21 mouse cellular contexts compared by ENCODE assay signal in the genomic region with DNA sequence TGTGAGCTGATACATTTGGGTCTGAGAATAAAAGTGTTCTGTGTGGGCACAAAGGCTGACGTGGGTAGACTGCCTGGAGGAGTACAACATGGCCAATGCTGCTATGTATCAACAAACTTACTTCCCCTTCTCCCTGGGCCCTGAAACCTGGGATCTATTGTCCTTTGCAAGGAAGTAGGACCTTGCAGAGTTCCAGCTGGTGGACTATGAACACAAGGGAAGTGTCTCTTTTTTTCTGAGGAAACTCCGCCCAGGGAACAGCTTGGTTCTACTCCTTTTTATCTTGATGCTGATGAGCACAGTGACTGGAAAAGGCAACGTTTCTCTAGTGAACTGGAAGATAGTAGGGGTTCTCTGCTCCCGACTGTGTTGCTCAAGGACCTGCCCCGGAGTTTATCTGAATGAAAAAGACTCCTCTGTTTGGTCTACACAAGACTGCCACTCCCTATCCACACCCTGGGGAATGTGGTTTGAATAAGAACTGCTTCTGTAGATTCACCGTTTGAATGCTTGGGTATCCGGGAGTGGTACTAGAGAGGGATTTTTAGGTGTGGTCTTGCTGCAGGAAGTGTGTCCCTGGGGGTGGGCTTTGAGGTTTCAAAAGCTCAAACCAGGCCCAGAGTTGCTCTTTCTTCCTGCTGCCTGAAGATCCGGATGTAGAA. TPM values are rescaled to one million over a fixed set of nuclear protein-coding genes. Genes with fewer than 3 reads are reported as not detected.
DNase-seq lines count a peak whose midpoint lies in the region; ATAC-seq and TF ChIP-seq lines count a peak whose summit lies in the region.
"Had no signal": no experiment of that assay in that cellular context is flagged by ENCODE, and none has a peak within 500 bp of the region (broad histone marks: within the 10 kb centered on the region; RNA-seq: fewer than 3 reads in every experiment).

No protein-coding gene starts in this region.

- DNase-seq in heart, adult 8-10 months (ENCODE audit: low spot score): no peak
- no peak for DNase-seq in G1E (ENCODE audit: low spot score)
- DNase-seq in cerebellum, adult 11 months: no peak
- DNase-seq in MN1 (ENCODE audit: low spot score): no peak
- DNase-seq: adrenal gland, postnatal 10 days; cerebellum, postnatal 36 days; heart, adult 18-20 months; retina, postnatal 1 day; thymus, postnatal 4 days had no signal

- no peaks in the 10 kb centered on the region for H3K9me3 ChIP-seq in heart, embryonic 15.5 days (replicated peaks)
- no peaks in the 10 kb centered on the region; the same call in 1 of the 2 replicates for H3K9me3 ChIP-seq in G1E (replicated peaks)
- no peaks in the 10 kb centered on the region for H3K9me3 ChIP-seq in intestine, embryonic 15.5 days
- H3K9me3 ChIP-seq: forebrain, embryonic 13.5 days; kidney, embryonic 15.5 days; neural tube, embryonic 15.5 days had no signal

- H3K4me3 ChIP-seq in heart, embryonic 15.5 days: no peak overlapping the region
- H3K4me3 ChIP-seq in G1E (ENCODE audit: low read depth, low read length): no peak overlapping the region
- H3K4me3 ChIP-seq in intestine, embryonic 15.5 days (replicated peaks): no peak overlapping the region
- H3K4me3 ChIP-seq: forebrain, embryonic 13.5 days; kidney, embryonic 15.5 days; megakaryocyte, embryonic 14.5 days; neural tube, embryonic 15.5 days had no signal

- peak overlapping the region; percentile 39 for H3K4me2 ChIP-seq in heart, embryonic 15.5 days
- no peak overlapping the region for H3K4me2 ChIP-seq in intestine, embryonic 15.5 days (replicated peaks)
- H3K4me2 ChIP-seq: forebrain, embryonic 13.5 days; kidney, embryonic 15.5 days; neural tube, embryonic 15.5 days had no signal

- 57% methylated on average over 8 of the region's 8 CpGs for WGBS in heart, embryonic 15.5 days
- 62% methylated on average over 8 of the region's 8 CpGs for WGBS in intestine, embryonic 15.5 days

- H3K27ac ChIP-seq in heart, embryonic 15.5 days: no peak overlapping the region
- H3K27ac ChIP-seq in intestine, embryonic 15.5 days: no peak overlapping the region
- H3K27ac ChIP-seq: forebrain, embryonic 13.5 days; hindbrain, postnatal 0 days; kidney, embryonic 15.5 days; neural tube, embryonic 15.5 days had no signal

- H3K36me3 ChIP-seq in heart, embryonic 15.5 days: peaks cover 14% of the 10 kb centered on the region
- no peaks in the 10 kb centered on the region for H3K36me3 ChIP-seq in G1E (replicated peaks)
- no peaks in the 10 kb centered on the region for H3K36me3 ChIP-seq in intestine, embryonic 15.5 days
- H3K36me3 ChIP-seq: kidney, embryonic 15.5 days; neural tube, embryonic 15.5 days had no signal

- no peak overlapping the region; the same call in 1 of the 2 replicates for H3K9ac ChIP-seq in heart, embryonic 15.5 days
- no peak overlapping the region for H3K9ac ChIP-seq in intestine, embryonic 15.5 days
- H3K9ac ChIP-seq: forebrain, embryonic 13.5 days; kidney, embryonic 15.5 days; neural tube, embryonic 15.5 days had no signal

- H3K4me1 ChIP-seq in heart, embryonic 15.5 days (replicated peaks): peaks cover 38% of the 10 kb centered on the region
- H3K4me1 ChIP-seq in G1E (ENCODE audit: insufficient read depth, low read depth, low read length): peaks cover 8% of the 10 kb centered on the region; the same call in 1 of the 2 replicates
- peaks cover 14% of the 10 kb centered on the region for H3K4me1 ChIP-seq in intestine, embryonic 15.5 days (replicated peaks)
- H3K4me1 ChIP-seq: forebrain, embryonic 13.5 days; neural tube, embryonic 15.5 days had no signal

- H3K27me3 ChIP-seq in heart, embryonic 15.5 days: no peaks in the 10 kb centered on the region
- H3K27me3 ChIP-seq in G1E (ENCODE audit: insufficient read depth, low read length): no peaks in the 10 kb centered on the region
- H3K27me3 ChIP-seq in intestine, embryonic 15.5 days (replicated peaks): no peaks in the 10 kb centered on the region
- H3K27me3 ChIP-seq: forebrain, embryonic 13.5 days; kidney, embryonic 15.5 days; neural tube, embryonic 15.5 days; Patski had no signal

- TF ChIP-seq CTCF in G1E (IDR thresholded peaks at IDR 0.05; ENCODE audit: low read depth, low read length): no peak

- no peak for ATAC-seq in heart, embryonic 15.5 days (replicated peaks; ENCODE audit: insufficient number of reproducible peaks, insufficient read depth, low FRiP score, low read depth)
- peak; percentile 34; the same call in 1 of the 2 replicates for ATAC-seq in G1E (ENCODE audit: extremely low read depth, insufficient number of reproducible peaks, low FRiP score, poor library complexity, severe bottlenecking)
- ATAC-seq in intestine, embryonic 15.5 days: peak; percentile 18; the same call in 1 of the 2 replicates
- ATAC-seq in megakaryocyte progenitor cell, adult 5-6 weeks (replicated peaks; ENCODE audit: poor library complexity): peak; percentile 64
- ATAC-seq: forebrain, embryonic 13.5 days; hindbrain, postnatal 0 days; Patski had no signal

RNA-seq across cellular contexts. Expression of gene Dusp27, which starts 2.7 kb away (rescaled TPM):
- polyA plus RNA-seq in heart, embryonic 15.5 days (2015; fragmentation: Nextera tagmentation; extraction: Ambion mirVana): 40.2 and 44.9 TPM in 2 replicates
- 10 to 100 TPM; 36.3 to 55.0 (median 43.5) TPM for total RNA-seq in heart, adult 8-10 months (2022)
- total RNA-seq in G1E (2014; fragmentation: Nextera tagmentation) (not detected in 2 replicates), G1E (2017) (under 0.01 and 0.11 TPM in 2 replicates)
- polyA plus RNA-seq in G1E (2012): not detected in 2 replicates
- polyA plus RNA-seq in intestine, embryonic 15.5 days (2015; fragmentation: Nextera tagmentation; extraction: Ambion mirVana): 1.8 TPM in 2 replicates
- not detected in 2 replicates for total RNA-seq in megakaryocyte progenitor cell, adult 5-6 weeks (2015)
- total RNA-seq in megakaryocyte progenitor cell, adult 5-6 weeks (2017): not detected in 2 replicates
- total RNA-seq: liver, adult 2 months had no signal
- polyA plus RNA-seq: liver, adult 2 months; Patski had no signal

RNA-seq across cellular contexts. Expression of gene Gpa33, which starts 5.0 kb away (rescaled TPM):
- polyA plus RNA-seq in heart, embryonic 15.5 days (2015; fragmentation: Nextera tagmentation; extraction: Ambion mirVana): 0.06 TPM in 1 of 2 replicates, not detected in the other
- not detected for total RNA-seq in heart, adult 8-10 months (2022)
- total RNA-seq in G1E (2014; fragmentation: Nextera tagmentation) (not detected in 2 replicates), G1E (2017) (0.05 TPM in 1 of 2 replicates, not detected in the other)
- not detected in 2 replicates for polyA plus RNA-seq in G1E (2012)
- 59.8 and 60.2 TPM in 2 replicates for polyA plus RNA-seq in intestine, embryonic 15.5 days (2015; fragmentation: Nextera tagmentation; extraction: Ambion mirVana)
- total RNA-seq in megakaryocyte progenitor cell, adult 5-6 weeks (2015): not detected in 2 replicates
- not detected in 2 replicates for total RNA-seq in megakaryocyte progenitor cell, adult 5-6 weeks (2017)
- total RNA-seq: heart, adult 18-20 months; hindbrain, postnatal 0 days; left cerebral cortex, postnatal 14 days; liver, adult 2 months had no signal
- polyA plus RNA-seq: forebrain, embryonic 13.5 days; neural tube, embryonic 15.5 days; Patski; spleen, adult 2 months had no signal

Comparison
In these comparisons a context has a peak if more than half of its experiments do, and no peak if none do; other contexts are left out.
1. RNA of gene Dusp27, which starts 2.7 kb away (total RNA-seq): 36.3 to 55.0 TPM in heart, adult 8-10 months; under 0.01 to 0.11 TPM in G1E and not detected in megakaryocyte progenitor cell, adult 5-6 weeks; every median in the first group is over 10 times any median in the second.